Mouse (Mus musculus): ENCODE measurements around the gene Ift52.

GRCm38 (mm10) chr2:163056584-163056983 lies 39.4 kb downstream of the Ift52 start:
- TF ChIP-seq POLR2A (IDR thresholded peaks at IDR 0.05; ENCODE audit: insufficient read depth, low read length): no peak
- TF ChIP-seq CTCF (IDR thresholded peaks at IDR 0.05; ENCODE audit: low read depth, low read length): no peak
- no peak for TF ChIP-seq EP300 (IDR thresholded peaks at IDR 0.05; ENCODE audit: insufficient read depth, low read depth, low read length)

All from ES-Bruce4 (cell line).